8 mouse cellular contexts compared by ENCODE assay signal in genomic region chr11:69096360-69096986, GRCm38 (mm10). TPM values are rescaled to one million over a fixed set of nuclear protein-coding genes. Genes with fewer than 3 reads are reported as not detected.
DNase-seq lines count a peak whose midpoint lies in the region; ATAC-seq and TF ChIP-seq lines count a peak whose summit lies in the region.

No protein-coding gene starts in this region.

- peaks cover 68% of the 10 kb centered on the region for H3K4me1 ChIP-seq in embryonic facial prominence, embryonic 10.5 days
- peaks cover 32% of the 10 kb centered on the region for H3K4me1 ChIP-seq in hindbrain, postnatal 0 days (ENCODE audit: insufficient read depth, low read length)

- ATAC-seq in hindbrain, postnatal 0 days = no peak

- H3K27ac ChIP-seq in layer of hippocampus, adult 2 months = peak overlapping the region; percentile 98
- H3K27ac ChIP-seq in embryonic facial prominence, embryonic 10.5 days (replicated peaks) = peak overlapping the region; percentile 80
- H3K27ac ChIP-seq in hindbrain, postnatal 0 days = peak overlapping the region; percentile 96

- peak overlapping the region; percentile 74 for H3K9ac ChIP-seq in hindbrain, postnatal 0 days (replicated peaks; ENCODE audit: low read length)

- H3K9me3 ChIP-seq in embryonic facial prominence, embryonic 10.5 days = no peaks in the 10 kb centered on the region
- no peaks in the 10 kb centered on the region for H3K9me3 ChIP-seq in hindbrain, postnatal 0 days (ENCODE audit: low read length)

- H3ac ChIP-seq in myocyte (ENCODE audit: control insufficient read depth, insufficient read length) = no peak overlapping the region

- TF ChIP-seq POLR2A in myocyte (IDR thresholded peaks at IDR 0.05; ENCODE audit: insufficient read length, low read depth) = no peak

- DNase-seq in layer of hippocampus, adult 2 months (ENCODE audit: low spot score in 2 of 2) = no peak
- no peak for DNase-seq in layer of hippocampus, adult 8-10 months (ENCODE audit: low spot score in 2 of 2)
- no peak for DNase-seq in embryonic facial prominence, embryonic 10.5 days (ENCODE audit: low spot score)
- DNase-seq in hindbrain, postnatal 0 days (ENCODE audit: low spot score) = no peak
- DNase-seq in cerebellum, adult 9-11 months = no peak
- no peak for DNase-seq in urinary bladder, adult 2 months (ENCODE audit: low spot score)
- DNase-seq in kidney, adult 11 months = no peak

- H3K4me3 ChIP-seq in layer of hippocampus, adult 2 months = peak overlapping the region; percentile 81
- H3K4me3 ChIP-seq in embryonic facial prominence, embryonic 10.5 days = peak overlapping the region; percentile 72
- H3K4me3 ChIP-seq in hindbrain, postnatal 0 days (ENCODE audit: low read length) = peak overlapping the region; percentile 56
- peak overlapping the region; percentile 36 for H3K4me3 ChIP-seq in myocyte

- peaks cover 10% of the 10 kb centered on the region for H3K79me2 ChIP-seq in myocyte (ENCODE audit: control insufficient read depth, insufficient read depth)

- WGBS in embryonic facial prominence, embryonic 10.5 days = 16% methylated on average over 9 of the region's 9 CpGs
- 8% methylated on average over 8 of the region's 9 CpGs for WGBS in hindbrain, postnatal 0 days

- no peaks in the 10 kb centered on the region for H3K27me3 ChIP-seq in embryonic facial prominence, embryonic 10.5 days (replicated peaks; ENCODE audit: low read depth, poor library complexity, severe bottlenecking)
- no peaks in the 10 kb centered on the region for H3K27me3 ChIP-seq in hindbrain, postnatal 0 days (ENCODE audit: insufficient read depth, low read length)
- no peaks in the 10 kb centered on the region for H3K27me3 ChIP-seq in myocyte (ENCODE audit: control insufficient read depth, insufficient read depth, insufficient read length)

- no peak for TF ChIP-seq CTCF in layer of hippocampus, adult 2 months (conservative IDR thresholded peaks at IDR 0.05)
- no peak for TF ChIP-seq CTCF in hindbrain, postnatal 0 days (IDR thresholded peaks at IDR 0.05; ENCODE audit: low read depth)

- peak overlapping the region; percentile 98 for H3K4me2 ChIP-seq in hindbrain, postnatal 0 days (ENCODE audit: low read depth, low read length)
- H3K4me2 ChIP-seq in myocyte (ENCODE audit: low read depth) = peak overlapping the region; percentile 90

- H3K36me3 ChIP-seq in embryonic facial prominence, embryonic 10.5 days (replicated peaks) = peaks cover 23% of the 10 kb centered on the region
- peaks cover 10% of the 10 kb centered on the region; the same call in 1 of the 2 replicates for H3K36me3 ChIP-seq in hindbrain, postnatal 0 days (ENCODE audit: insufficient read depth, low read length)
- H3K36me3 ChIP-seq in myocyte (ENCODE audit: control insufficient read depth, insufficient read depth) = peaks cover 6% of the 10 kb centered on the region

TF ChIP-seq in myocyte, 11 proteins besides CTCF, POLR2A, EP300 and RAD21:
- TF ChIP-seq MAX (IDR thresholded peaks at IDR 0.05; ENCODE audit: low read depth) (no peak), TCF3 (IDR thresholded peaks at IDR 0.05; ENCODE audit: insufficient read length, low read depth) (no peak), USF1 (IDR thresholded peaks at IDR 0.05; ENCODE audit: low read depth) (no peak), MYOG (IDR thresholded peaks at IDR 0.05; ENCODE audit: control insufficient read depth in 1 of 3, insufficient read depth in 1 of 3, insufficient read length in 2 of 3, low read depth in 2 of 3) (no peak), POLR2AphosphoS2 (IDR thresholded peaks at IDR 0.05; ENCODE audit: insufficient read length, low read depth) (no peak), SRF (IDR thresholded peaks at IDR 0.05; ENCODE audit: control insufficient read depth, insufficient read length, low read depth) (no peak), MYOD1 (IDR thresholded peaks at IDR 0.05; ENCODE audit: control insufficient read depth in 1 of 3, insufficient read length in 2 of 3, low read depth in 2 of 3) (no peak), TCF12 (IDR thresholded peaks at IDR 0.05; ENCODE audit: insufficient read depth, poor library complexity, severe bottlenecking) (no peak)
TF ChIP-seq in myocyte: peak in this region for 0.

RNA-seq across cellular contexts. Expression of gene Per1, which starts 1.5 kb away (rescaled TPM):
- 10 to 100 TPM; 83.4 to 95.2 TPM for total RNA-seq in layer of hippocampus, adult 2 months (2021)
- total RNA-seq in layer of hippocampus, adult 8-10 months (2022) = 100 to 1,000 TPM in 2 of 4 experiments, 10 to 100 TPM in 2; 91.2 to 107 (median 97.7) TPM
- 6.1 and 7.3 TPM in 2 replicates for polyA plus RNA-seq in embryonic facial prominence, embryonic 10.5 days (2016; fragmentation: Nextera tagmentation; extraction: Ambion mirVana)
- total RNA-seq in hindbrain, postnatal 0 days (2014; rRNA removed) = 24.4 and 27.1 TPM in 2 replicates
- 11.9 and 15.9 TPM in 2 replicates for polyA plus RNA-seq in hindbrain, postnatal 0 days (2015; fragmentation: Nextera tagmentation; extraction: Ambion mirVana)
- 8.9 TPM for polyA plus RNA-seq in myocyte (2012; fragmentation: generic; extraction: Trizol)
- polyA plus RNA-seq in urinary bladder, adult 2 months (2012; rRNA removed) = 26.8 and 28.5 TPM in 2 replicates

RNA-seq across cellular contexts. Expression of gene Vamp2, which starts 8.2 kb away (rescaled TPM):
- 1,000 to 10,000 TPM in 1 of 2 experiments, 100 to 1,000 TPM in 1; 988 to 1,016 TPM for total RNA-seq in layer of hippocampus, adult 2 months (2021)
- 100 to 1,000 TPM; 926 to 962 (median 934) TPM for total RNA-seq in layer of hippocampus, adult 8-10 months (2022)
- 60.9 and 70.0 TPM in 2 replicates for polyA plus RNA-seq in embryonic facial prominence, embryonic 10.5 days (2016; fragmentation: Nextera tagmentation; extraction: Ambion mirVana)
- 146 and 148 TPM in 2 replicates for total RNA-seq in hindbrain, postnatal 0 days (2014; rRNA removed)
- polyA plus RNA-seq in hindbrain, postnatal 0 days (2015; fragmentation: Nextera tagmentation; extraction: Ambion mirVana) = 417 and 489 TPM in 2 replicates
- polyA plus RNA-seq in myocyte (2012; fragmentation: generic; extraction: Trizol) = 51.8 TPM
- polyA plus RNA-seq in urinary bladder, adult 2 months (2012; rRNA removed) = 163 and 180 TPM in 2 replicates

RNA-seq across cellular contexts. Expression of gene Hes7, which starts 23.7 kb away (rescaled TPM):
- 1 to 10 TPM in 1 of 2 experiments, under 1 TPM in 1; 0.79 to 1.0 TPM for total RNA-seq in layer of hippocampus, adult 2 months (2021)
- total RNA-seq in layer of hippocampus, adult 8-10 months (2022) = 1 to 10 TPM in 3 of 4 experiments, under 1 TPM in 1; 0.97 to 1.8 (median 1.2) TPM
- polyA plus RNA-seq in embryonic facial prominence, embryonic 10.5 days (2016; fragmentation: Nextera tagmentation; extraction: Ambion mirVana) = 0.16 and 0.36 TPM in 2 replicates
- 1.4 and 2.5 TPM in 2 replicates for total RNA-seq in hindbrain, postnatal 0 days (2014; rRNA removed)
- polyA plus RNA-seq in hindbrain, postnatal 0 days (2015; fragmentation: Nextera tagmentation; extraction: Ambion mirVana) = 1.3 and 1.9 TPM in 2 replicates
- 0.28 TPM for polyA plus RNA-seq in myocyte (2012; fragmentation: generic; extraction: Trizol)
- polyA plus RNA-seq in urinary bladder, adult 2 months (2012; rRNA removed) = 0.24 and 0.37 TPM in 2 replicates

RNA-seq across cellular contexts. Expression of gene Tmem107, which starts 25.9 kb away (rescaled TPM):
- total RNA-seq in layer of hippocampus, adult 2 months (2021) = 10 to 100 TPM; 20.3 to 21.6 TPM
- total RNA-seq in layer of hippocampus, adult 8-10 months (2022) = 10 to 100 TPM; 14.8 to 21.0 (median 19.0) TPM
- polyA plus RNA-seq in embryonic facial prominence, embryonic 10.5 days (2016; fragmentation: Nextera tagmentation; extraction: Ambion mirVana) = 41.0 and 44.5 TPM in 2 replicates
- 68.9 and 135 TPM in 2 replicates for total RNA-seq in hindbrain, postnatal 0 days (2014; rRNA removed)
- 28.6 and 34.1 TPM in 2 replicates for polyA plus RNA-seq in hindbrain, postnatal 0 days (2015; fragmentation: Nextera tagmentation; extraction: Ambion mirVana)
- 29.5 TPM for polyA plus RNA-seq in myocyte (2012; fragmentation: generic; extraction: Trizol)
- polyA plus RNA-seq in urinary bladder, adult 2 months (2012; rRNA removed) = 17.9 and 25.8 TPM in 2 replicates

RNA-seq across cellular contexts. Expression of gene 9130213A22Rik, which starts 25.9 kb away (rescaled TPM):
- total RNA-seq in layer of hippocampus, adult 2 months (2021) = 1 to 10 TPM; 1.4 to 1.5 TPM
- total RNA-seq in layer of hippocampus, adult 8-10 months (2022) = 1 to 10 TPM; 1.4 to 1.7 (median 1.5) TPM
- polyA plus RNA-seq in embryonic facial prominence, embryonic 10.5 days (2016; fragmentation: Nextera tagmentation; extraction: Ambion mirVana) = 0.12 TPM in 1 of 2 replicates, not detected in the other
- 1.2 and 1.4 TPM in 2 replicates for total RNA-seq in hindbrain, postnatal 0 days (2014; rRNA removed)
- polyA plus RNA-seq in hindbrain, postnatal 0 days (2015; fragmentation: Nextera tagmentation; extraction: Ambion mirVana) = 1.0 and 1.2 TPM in 2 replicates
- 0.78 TPM for polyA plus RNA-seq in myocyte (2012; fragmentation: generic; extraction: Trizol)
- polyA plus RNA-seq in urinary bladder, adult 2 months (2012; rRNA removed) = 0.74 and 0.78 TPM in 2 replicates
